Mouse (Mus musculus) cerebellum, postnatal 4 days (tissue): ENCODE data around the gene Alcam.

ENCODE experiments used
- DNase-seq, 2 experiments: peaks; one replicate each; pipeline ENCODE4 v3.0.0; 2022; ENCODE audit warnings: low spot score in 2 of 2, mixed read lengths in 1 of 2

The Alcam gene

DNA sequence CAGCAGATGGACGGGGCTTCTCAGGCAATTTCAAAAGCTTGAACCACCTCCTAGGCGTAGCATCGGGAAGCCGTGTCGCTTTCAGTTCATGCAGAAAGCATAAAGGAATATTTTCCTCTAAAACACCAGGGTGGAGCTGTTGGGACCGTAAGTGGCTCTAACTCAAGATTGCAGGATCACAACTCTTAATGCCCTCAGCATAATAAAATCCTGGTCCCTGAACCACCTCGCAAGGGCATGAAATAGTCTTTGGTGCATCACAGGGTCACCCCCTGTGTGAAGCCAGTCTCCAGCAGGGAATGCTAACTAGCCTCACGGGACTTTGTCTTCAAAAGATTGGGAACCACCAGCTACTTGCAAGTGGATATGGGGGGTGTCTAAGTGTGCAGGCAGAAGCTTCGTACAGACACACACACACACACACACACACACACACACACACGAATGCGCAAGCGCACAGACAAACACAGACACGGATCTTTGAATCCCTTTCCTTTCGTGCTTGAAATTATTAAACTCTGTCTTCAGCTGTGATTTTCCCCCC lies at the start of gene Alcam:
Gene Alcam (minus strand): TSS at position 104 of the 544 bp plus-strand sequence.
- DNase-seq: peak; percentile 26 to 41

- no peak for DNase-seq
Observed at GRCm38 (mm10) chr16:52498757-52499335, 45.0 kb upstream of the Alcam start.

GRCm38 (mm10) chr16:52490542-52490941 lies 36.7 kb upstream of the Alcam start:
- no peak for DNase-seq

DNA sequence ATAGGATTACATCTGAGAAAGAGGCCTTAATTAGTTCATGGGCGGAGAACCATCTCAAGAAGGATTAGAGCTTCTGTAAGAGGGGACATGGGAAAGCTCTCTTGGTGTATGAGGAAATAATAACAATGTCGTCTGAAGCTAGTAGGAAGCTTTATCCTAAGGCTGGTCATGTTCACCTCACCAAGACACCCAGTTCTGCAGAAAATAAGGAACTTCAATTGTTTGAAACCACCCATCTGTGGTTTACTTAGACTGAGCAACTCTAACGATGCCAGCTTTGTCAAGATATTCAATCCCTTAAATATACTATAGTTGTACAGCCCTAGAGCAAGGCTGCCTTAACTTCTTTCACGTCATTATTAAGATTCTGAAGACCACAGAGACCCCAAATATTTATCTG lies 20.4 kb upstream of the Alcam start:
- DNase-seq: no peak

DNA sequence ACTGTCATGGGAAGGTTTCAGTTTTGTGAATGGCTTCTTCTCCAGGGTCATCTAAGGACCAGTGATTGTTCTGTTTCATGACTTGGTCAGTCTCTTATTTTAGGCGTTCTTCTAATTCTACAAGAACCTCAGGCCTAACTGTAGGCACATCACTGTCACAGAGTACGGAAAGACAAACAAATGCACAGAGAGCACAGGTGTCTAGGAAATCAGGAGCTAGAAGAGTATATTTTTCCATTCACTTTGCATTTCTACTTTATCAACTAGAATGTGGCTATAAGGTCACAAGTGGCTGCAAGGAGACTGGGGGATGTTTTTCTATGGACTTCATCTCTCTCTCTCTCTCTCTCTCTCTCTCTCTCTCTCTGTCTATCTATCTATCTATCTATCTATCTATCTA lies 19.2 kb upstream of the Alcam start:
- DNase-seq: no peak

DNA sequence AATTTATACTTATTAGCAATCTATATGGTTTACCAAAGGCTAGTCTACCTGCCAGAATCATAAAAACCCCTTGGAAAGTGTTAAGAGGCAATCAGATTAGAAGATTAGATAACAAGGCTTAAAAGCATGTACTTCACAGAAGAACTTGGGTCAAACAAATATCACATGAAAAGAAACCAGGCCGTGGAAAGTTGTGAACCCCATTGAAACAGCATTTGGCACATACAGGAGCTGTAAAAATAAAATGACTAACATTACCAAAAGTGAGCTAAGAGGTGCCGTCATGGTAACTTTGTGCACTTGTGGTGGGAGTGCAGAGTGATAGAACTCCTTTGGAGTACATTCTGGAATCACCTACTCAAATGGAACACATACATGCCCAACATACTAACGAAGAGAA lies 18.8 kb upstream of the Alcam start:
- no peak for DNase-seq

DNA sequence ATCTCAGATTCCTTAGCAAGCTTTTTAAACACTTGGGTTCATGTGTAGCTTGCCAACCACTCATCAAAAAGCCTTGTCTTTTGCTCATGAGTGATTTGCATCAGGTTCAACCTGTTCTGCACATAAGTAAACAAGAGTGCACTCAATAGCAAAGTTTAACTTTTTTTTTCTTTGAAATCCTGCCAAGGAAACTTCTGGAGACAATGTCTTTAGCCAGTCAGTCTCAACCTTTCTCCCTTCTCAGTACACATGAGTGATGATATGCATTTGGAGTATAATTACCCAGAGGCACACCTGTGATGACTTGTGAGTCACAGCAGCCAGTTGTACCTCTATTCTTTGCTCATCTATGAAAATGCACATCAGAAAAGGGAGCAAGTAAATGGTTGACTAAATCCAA lies 18.2 kb upstream of the Alcam start:
- DNase-seq: no peak

DNA sequence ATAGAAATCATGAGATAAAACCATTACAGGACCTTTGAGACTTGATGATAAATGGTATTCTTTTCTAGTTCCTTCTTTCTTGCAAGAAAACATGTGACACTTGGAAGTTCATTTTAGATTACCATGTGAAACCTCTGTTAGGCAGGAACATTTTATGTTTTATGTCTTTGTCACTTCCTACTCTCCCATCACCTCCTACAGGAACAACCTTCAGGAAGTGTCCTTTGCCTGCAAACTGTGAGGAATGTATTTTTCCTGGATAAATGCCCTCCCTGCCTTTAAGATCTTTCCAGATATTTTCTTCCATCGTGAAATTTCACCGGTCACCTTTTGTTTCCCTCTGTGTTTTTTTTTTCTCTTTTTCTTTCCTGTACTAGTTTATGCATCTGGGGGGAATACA lies 17.0 kb upstream of the Alcam start:
- no peak for DNase-seq

GRCm38 (mm10) chr16:52470226-52470625 lies 16.4 kb upstream of the Alcam start:
- no peak for DNase-seq

- DNase-seq: no peak
Observed at GRCm38 (mm10) chr16:52468426-52468825, 14.6 kb upstream of the Alcam start.

DNA sequence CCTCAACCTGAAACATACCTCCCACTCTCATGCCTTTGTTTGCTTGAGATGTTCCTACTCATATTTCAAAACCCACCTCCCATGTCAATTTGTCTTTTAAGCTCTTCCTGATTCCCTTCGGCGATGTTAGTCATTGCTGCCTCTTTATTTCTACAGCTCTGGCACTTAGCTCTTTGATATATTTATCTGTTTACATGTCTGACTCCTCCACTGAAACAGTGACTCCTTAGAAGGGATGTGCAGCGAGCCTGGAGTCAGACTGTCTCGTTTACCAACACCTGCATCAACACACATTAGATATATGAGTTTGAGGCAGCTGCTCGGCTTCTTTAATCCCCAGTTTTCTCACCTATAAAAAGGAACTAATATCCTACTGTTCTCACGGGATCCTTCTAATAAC lies 12.9 kb upstream of the Alcam start:
- DNase-seq: no peak

DNA sequence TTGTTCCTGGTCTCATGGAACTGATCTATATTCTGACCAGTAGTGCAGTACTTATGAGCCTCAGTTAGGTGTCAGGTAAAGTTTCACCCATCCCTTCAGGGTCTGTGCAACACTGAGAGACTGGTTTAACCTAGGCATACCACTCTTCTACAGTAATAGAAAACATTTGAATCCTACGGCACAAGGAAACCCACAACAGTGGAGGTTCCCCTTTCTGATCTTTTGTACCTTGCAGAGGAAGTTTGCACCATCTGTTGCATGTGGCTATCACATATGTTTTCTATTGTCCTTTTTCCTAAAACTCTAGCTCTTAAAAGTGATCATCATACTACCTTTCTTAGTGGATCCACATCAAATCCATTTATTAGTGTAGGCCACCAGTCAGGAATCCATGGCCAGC lies 10.7 kb upstream of the Alcam start:
- no peak for DNase-seq

DNA sequence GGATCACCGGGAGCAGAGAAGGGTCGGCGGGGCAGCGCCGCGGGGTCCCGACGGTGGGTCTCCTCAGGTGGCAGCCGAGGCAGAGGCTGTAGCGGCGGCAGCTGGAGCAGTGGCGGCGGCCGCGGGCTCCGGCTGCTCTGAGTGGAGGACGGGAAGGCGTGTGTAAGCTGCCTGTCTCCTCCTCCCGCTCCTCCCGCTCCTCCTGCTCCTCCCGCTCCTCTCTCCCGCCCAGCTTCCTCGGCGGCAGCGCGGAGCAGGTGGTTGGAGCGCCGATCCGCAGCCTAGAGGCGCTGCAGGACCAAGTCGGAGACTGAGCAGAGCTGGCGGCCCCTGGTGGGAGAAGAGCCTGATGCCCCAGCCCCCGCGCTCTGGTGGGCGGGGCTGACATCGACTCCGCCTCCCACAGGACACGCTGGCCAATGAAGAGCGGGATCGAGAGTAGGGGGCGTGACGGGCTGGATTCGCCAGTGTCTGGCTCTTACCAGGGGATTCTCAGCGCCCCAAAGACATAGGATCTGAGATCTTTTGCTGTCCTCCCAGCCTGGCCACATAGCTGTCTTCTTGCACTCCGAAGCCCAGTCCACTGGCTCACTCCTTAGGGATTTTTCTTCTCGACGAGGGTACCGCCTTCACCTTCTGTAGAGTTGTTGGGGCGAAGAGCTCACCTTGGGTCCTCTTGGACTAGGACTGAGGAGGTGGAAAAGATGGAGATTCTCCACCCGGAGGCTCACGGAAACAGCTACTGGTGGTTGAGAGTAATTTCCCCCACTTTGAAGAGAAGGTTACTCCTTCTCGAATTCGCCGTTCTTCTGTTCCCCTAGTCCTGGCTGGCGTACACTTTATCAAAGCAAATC lies 785 bp downstream of the Alcam start:
- peak; percentile 94 to 98 for DNase-seq

GRCm38 (mm10) chr16:52452477-52452831 lies 1.4 kb downstream of the Alcam start:
- DNase-seq: peak in 1 of 2 experiments; percentile 21

- DNase-seq: no peak
Observed at GRCm38 (mm10) chr16:52451786-52452476, 1.9 kb downstream of the Alcam start.

- peak in 1 of 2 experiments; percentile 46 for DNase-seq
Observed at GRCm38 (mm10) chr16:52451101-52451785, 2.6 kb downstream of the Alcam start.

DNA sequence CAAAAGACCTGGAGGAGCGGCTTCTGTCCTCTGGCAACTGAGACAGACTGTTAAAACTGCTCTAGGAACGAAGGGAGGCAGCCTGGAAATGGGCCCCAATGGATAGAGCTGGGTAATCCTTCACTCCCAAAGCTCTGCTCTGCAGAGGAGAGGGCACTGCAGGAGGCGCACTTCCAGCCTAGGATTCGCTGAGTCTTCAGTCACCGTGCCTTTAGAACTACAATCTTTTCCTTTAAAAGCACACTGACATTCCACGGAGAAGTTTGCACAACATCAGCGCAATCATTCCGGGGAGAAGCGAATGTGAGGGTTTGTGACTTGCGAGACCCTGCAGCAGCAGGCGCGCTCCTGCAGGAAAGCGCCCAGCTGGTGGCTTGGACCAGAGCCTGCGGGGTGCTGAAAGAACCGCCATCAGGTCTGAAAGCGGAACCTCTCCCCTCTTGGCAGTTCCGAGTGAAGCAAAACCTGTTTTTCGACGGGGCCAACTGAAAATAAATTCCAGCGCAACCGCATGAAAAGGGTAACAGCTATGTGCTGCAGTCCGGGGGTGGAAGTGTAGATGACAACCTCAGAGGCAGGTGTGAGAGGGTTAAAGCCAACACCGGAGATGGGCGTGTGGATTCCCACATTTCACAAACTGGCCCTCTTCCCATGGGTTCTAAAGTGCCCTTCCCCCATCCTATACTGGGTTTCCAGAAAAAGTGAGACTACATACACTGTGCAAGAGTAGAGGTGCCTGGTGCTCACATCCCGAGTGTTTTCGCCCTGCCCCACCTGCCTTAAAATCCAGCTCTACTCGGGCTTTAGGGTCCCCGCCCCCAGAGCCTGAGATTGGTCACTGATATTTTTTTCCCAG lies 3.4 kb downstream of the Alcam start:
- DNase-seq: peak; percentile 22 to 47

DNA sequence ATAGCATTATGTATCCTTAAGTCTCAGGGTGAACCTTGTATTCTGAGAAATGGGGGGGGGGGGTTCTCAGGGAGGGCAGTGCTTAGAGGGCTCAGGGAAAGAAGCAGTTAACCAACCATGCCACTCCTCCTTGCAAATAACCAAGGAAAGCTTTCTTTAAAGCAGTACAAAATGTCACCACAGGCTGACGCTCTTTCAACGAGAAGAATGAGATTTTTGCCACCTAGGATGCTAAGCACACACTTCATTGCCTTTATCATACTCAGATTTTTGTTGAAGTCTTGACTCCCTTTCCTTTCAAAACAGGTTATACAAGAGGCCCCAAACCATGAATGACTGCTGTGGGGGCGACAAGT lies 4.0 kb downstream of the Alcam start:
- no peak for DNase-seq

DNA sequence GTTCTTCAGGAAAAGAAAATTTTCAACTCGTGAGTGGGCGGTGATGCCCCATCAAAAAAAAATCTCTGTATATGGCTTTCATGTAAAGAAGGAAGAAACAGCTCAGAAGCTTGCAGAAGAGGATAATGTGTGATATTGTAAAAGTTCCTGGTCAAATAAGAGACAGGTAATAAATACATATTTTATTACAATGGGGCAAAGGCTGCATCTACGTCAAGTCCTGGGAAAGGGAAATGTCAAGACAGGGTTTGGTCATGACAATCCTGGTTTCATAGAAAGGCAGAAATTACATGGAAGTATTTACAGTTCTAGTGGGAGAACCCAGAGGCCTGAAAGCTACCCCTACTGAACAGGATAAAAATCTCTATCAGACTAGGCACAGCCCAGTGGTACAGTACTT lies 7.9 kb downstream of the Alcam start:
- DNase-seq: no peak

DNA sequence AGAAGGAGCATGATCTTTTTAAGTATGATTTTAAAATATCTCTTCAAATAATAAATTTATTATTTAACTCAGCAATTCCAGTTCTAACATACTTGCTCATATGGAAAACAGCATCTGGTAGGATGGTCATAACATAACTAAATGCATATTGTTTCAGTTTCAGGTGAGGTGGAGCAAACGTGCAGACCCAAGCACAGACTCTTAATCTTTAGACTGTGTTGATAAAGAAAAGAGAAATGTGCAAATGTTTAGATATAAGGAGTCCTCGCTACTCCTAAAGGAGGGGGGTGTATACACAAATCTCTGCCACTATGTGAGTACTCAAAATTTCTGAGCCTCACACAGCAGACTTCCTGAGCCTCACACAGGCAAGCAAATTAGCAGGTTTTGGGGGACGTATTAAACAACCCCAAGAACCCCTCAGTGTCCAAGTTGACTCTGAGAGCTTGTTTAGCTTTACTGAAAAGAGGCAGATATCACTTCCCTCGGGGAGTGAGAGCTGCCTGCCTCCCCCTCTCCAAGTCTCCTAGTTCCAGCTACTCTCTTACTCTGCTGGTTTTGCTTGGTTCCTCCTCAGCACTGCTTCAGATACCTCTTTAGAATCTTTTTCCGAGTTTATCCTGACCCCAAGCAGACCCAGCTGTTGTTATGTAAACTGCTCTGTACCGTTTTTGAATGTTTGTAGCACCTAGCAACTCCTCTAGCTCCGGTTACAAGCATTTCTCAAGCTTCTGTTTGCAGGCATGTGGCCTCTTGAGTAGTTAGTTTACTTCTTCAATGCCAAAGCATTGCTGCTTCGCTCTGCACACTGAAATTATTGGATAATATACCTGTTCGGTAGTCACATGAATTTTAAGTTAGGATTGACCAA lies 10.0 kb downstream of the Alcam start:
- DNase-seq: no peak
